Mouse (Mus musculus) kidney, adult 2 months (tissue): Measurements from ENCODE around the gene 2310057M21Rik.

Source experiments
- CTCF ChIP-seq: fragments of 200-500 bp; conservative IDR thresholded peaks from 2 replicates; pipeline ENCODE4 v1.5.1; 2011; ENCODE audit warnings: low read depth, mild to moderate bottlenecking, control low read depth, low read length, moderate library complexity, mixed read lengths; ENCODE audit not compliant: insufficient read depth, insufficient read length
- POLR2A ChIP-seq: fragments of 200-500 bp; IDR thresholded peaks from one replicate; pipeline ENCODE4 v1.6.1; 2011; ENCODE audit warnings: low read depth, low read length, control low read depth

DNA sequence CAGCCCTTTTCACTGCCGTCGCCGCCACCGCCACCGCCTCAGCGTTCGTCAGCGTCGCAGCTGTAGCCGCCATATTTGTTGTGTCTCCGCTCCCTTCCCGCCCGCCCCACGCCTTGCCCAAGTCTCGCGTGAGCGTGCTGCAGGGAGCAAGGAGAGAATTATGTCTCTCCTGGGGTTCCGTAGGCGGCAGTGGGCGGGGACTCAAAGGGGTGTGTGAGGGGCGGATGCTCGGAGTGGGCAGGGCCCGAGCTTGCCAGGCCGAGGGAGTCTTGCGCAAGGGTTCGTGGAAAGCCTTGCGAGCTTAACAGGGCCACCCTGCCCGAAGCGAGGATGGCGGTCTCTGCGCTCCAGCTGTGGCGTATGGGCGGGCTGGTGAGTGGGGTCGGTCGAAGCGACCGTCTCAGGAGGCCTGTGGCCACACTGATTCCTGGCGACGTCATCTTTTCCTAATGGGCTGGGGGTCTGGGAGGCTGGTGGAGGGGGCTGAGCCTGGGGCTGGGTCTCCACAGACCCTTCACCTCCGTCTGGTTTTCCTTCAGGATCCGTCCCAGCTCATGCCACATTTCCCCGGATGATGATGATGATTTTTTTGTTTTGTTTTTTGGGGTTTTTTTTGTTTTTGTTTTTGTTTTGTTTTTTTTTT lies 48.0 kb upstream of the 2310057M21Rik start, which contains the start of the genes Ikzf5 and Acadsb:
- TF ChIP-seq POLR2A, result peak; percentile 83
- no peak for TF ChIP-seq CTCF
